Mouse (Mus musculus): ENCODE measurements at regions not wholly inside any gene's neighbourhood (a gene's known extent, or its start where the extent isn't known, plus 50 kb on each side); places are given as distances from the start of the nearest gene placed in this dataset.

- no peak overlapping the region for H3K27ac ChIP-seq (ENCODE audit: control insufficient read depth, insufficient read depth, low read depth, low read length)
- H3K4me3 ChIP-seq (ENCODE audit: control insufficient read depth, low read depth, low read length), result no peak overlapping the region
- H3K4me1 ChIP-seq (ENCODE audit: control insufficient read depth, insufficient read depth, low read length), result no peaks in the 10 kb centered on the region
- no peaks in the 10 kb centered on the region for H3K36me3 ChIP-seq (ENCODE audit: control insufficient read depth, insufficient read depth, low read length)
- H3K27me3 ChIP-seq (ENCODE audit: control insufficient read depth, insufficient read depth, low read length), result no peaks in the 10 kb centered on the region
- TF ChIP-seq CTCF (IDR thresholded peaks at IDR 0.05; ENCODE audit: control insufficient read depth, insufficient read depth, insufficient replicate concordance, low read depth, low read length), result no peak
- no peak for TF ChIP-seq POLR2A (IDR thresholded peaks at IDR 0.05; ENCODE audit: control insufficient read depth, low read depth, low read length)
Measured at GRCm38 (mm10) chr8:103180661-103181060, 395.2 kb upstream of the Cdh11 start.

GRCm38 (mm10) chr8:103188720-103189498 is 403.5 kb upstream of the Cdh11 start:
- TF ChIP-seq POLR2A (IDR thresholded peaks at IDR 0.05; ENCODE audit: control insufficient read depth, low read depth, low read length) (no peak), CTCF (IDR thresholded peaks at IDR 0.05; ENCODE audit: control insufficient read depth, insufficient read depth, insufficient replicate concordance, low read depth, low read length) (no peak)
- Histone ChIP-seq H3K36me3 (ENCODE audit: control insufficient read depth, insufficient read depth, low read length) (no peaks in the 10 kb centered on the region), H3K4me3 (ENCODE audit: control insufficient read depth, low read depth, low read length) (no peak overlapping the region), H3K27me3 (ENCODE audit: control insufficient read depth, insufficient read depth, low read length) (no peaks in the 10 kb centered on the region), H3K4me1 (ENCODE audit: control insufficient read depth, insufficient read depth, low read length) (no peaks in the 10 kb centered on the region), H3K27ac (ENCODE audit: control insufficient read depth, insufficient read depth, low read depth, low read length) (no peak overlapping the region)

GRCm38 (mm10) chr8:103198251-103198650 is 412.8 kb upstream of the Cdh11 start:
- Histone ChIP-seq H3K27ac (ENCODE audit: control insufficient read depth, insufficient read depth, low read depth, low read length) (no peak overlapping the region), H3K4me3 (ENCODE audit: control insufficient read depth, low read depth, low read length) (no peak overlapping the region), H3K4me1 (ENCODE audit: control insufficient read depth, insufficient read depth, low read length) (no peaks in the 10 kb centered on the region), H3K27me3 (ENCODE audit: control insufficient read depth, insufficient read depth, low read length) (no peaks in the 10 kb centered on the region), H3K36me3 (ENCODE audit: control insufficient read depth, insufficient read depth, low read length) (no peaks in the 10 kb centered on the region)
- TF ChIP-seq CTCF (IDR thresholded peaks at IDR 0.05; ENCODE audit: control insufficient read depth, insufficient read depth, insufficient replicate concordance, low read depth, low read length) (no peak), POLR2A (IDR thresholded peaks at IDR 0.05; ENCODE audit: control insufficient read depth, low read depth, low read length) (no peak)

- no peaks in the 10 kb centered on the region for H3K27me3 ChIP-seq (ENCODE audit: control insufficient read depth, insufficient read depth, low read length)
Measured at GRCm38 (mm10) chr8:103199696-103200615, 414.5 kb upstream of the Cdh11 start.

GRCm38 (mm10) chr8:103203710-103204109 is 418.3 kb upstream of the Cdh11 start:
- Histone ChIP-seq H3K36me3 (ENCODE audit: control insufficient read depth, insufficient read depth, low read length) (no peaks in the 10 kb centered on the region), H3K4me3 (ENCODE audit: control insufficient read depth, low read depth, low read length) (no peak overlapping the region), H3K27me3 (ENCODE audit: control insufficient read depth, insufficient read depth, low read length) (no peaks in the 10 kb centered on the region), H3K4me1 (ENCODE audit: control insufficient read depth, insufficient read depth, low read length) (no peaks in the 10 kb centered on the region), H3K27ac (ENCODE audit: control insufficient read depth, insufficient read depth, low read depth, low read length) (no peak overlapping the region)
- TF ChIP-seq CTCF (IDR thresholded peaks at IDR 0.05; ENCODE audit: control insufficient read depth, insufficient read depth, insufficient replicate concordance, low read depth, low read length) (no peak), POLR2A (IDR thresholded peaks at IDR 0.05; ENCODE audit: control insufficient read depth, low read depth, low read length) (no peak)

More at GRCm38 (mm10) chr8:103199696-103200615, 414.5 kb upstream of the Cdh11 start:
- no peaks in the 10 kb centered on the region for H3K36me3 ChIP-seq (ENCODE audit: control insufficient read depth, insufficient read depth, low read length)
- no peak overlapping the region for H3K27ac ChIP-seq (ENCODE audit: control insufficient read depth, insufficient read depth, low read depth, low read length)
- TF ChIP-seq CTCF (IDR thresholded peaks at IDR 0.05; ENCODE audit: control insufficient read depth, insufficient read depth, insufficient replicate concordance, low read depth, low read length) (no peak), POLR2A (IDR thresholded peaks at IDR 0.05; ENCODE audit: control insufficient read depth, low read depth, low read length) (no peak)
- H3K4me3 ChIP-seq (ENCODE audit: control insufficient read depth, low read depth, low read length), result no peak overlapping the region
- H3K4me1 ChIP-seq (ENCODE audit: control insufficient read depth, insufficient read depth, low read length), result no peaks in the 10 kb centered on the region

- Histone ChIP-seq H3K4me3 (ENCODE audit: control insufficient read depth, low read depth, low read length) (no peak overlapping the region), H3K4me1 (ENCODE audit: control insufficient read depth, insufficient read depth, low read length) (no peaks in the 10 kb centered on the region), H3K27me3 (ENCODE audit: control insufficient read depth, insufficient read depth, low read length) (no peaks in the 10 kb centered on the region), H3K27ac (ENCODE audit: control insufficient read depth, insufficient read depth, low read depth, low read length) (no peak overlapping the region), H3K36me3 (ENCODE audit: control insufficient read depth, insufficient read depth, low read length) (no peaks in the 10 kb centered on the region)
- no peak for TF ChIP-seq CTCF (IDR thresholded peaks at IDR 0.05; ENCODE audit: control insufficient read depth, insufficient read depth, insufficient replicate concordance, low read depth, low read length)
- no peak for TF ChIP-seq POLR2A (IDR thresholded peaks at IDR 0.05; ENCODE audit: control insufficient read depth, low read depth, low read length)
Measured at GRCm38 (mm10) chr8:103214606-103215005, 429.2 kb upstream of the Cdh11 start.

All from testis, adult 2 months (tissue).